Mouse (Mus musculus): ENCODE results near the gene Spam1.

GRCm38 (mm10) chr6:24822070-24822469, 31.1 kb downstream of the Spam1 start:
- TF ChIP-seq CTCF (IDR thresholded peaks at IDR 0.05; ENCODE audit: low read depth, low read length) (no peak), POLR2A (IDR thresholded peaks at IDR 0.05; ENCODE audit: extremely low read depth, insufficient read depth, low read length) (no peak)

All from liver, adult 2 months (tissue).